Mouse (Mus musculus): Measurements from ENCODE around the gene Rnf130. TPM values are rescaled to one million over a fixed set of nuclear protein-coding genes. Genes with fewer than 3 reads are reported as not detected.

The Rnf130 gene
- polyA plus RNA-seq (2016; fragmentation: Nextera tagmentation; extraction: Ambion mirVana) = 71.9 and 75.0 TPM in 2 replicates

- H3K27me3 ChIP-seq (replicated peaks) = no peaks in the 10 kb centered on the region
- under 1% methylated on average over 119 of the region's 129 CpGs for WGBS
- peak within 1 kb of the TSS; percentile 95 for H3K9ac ChIP-seq
- H3K9me3 ChIP-seq = no peaks in the 10 kb centered on the region
- peaks cover 24% of the 10 kb centered on the region for H3K4me1 ChIP-seq
- peak within 1 kb of the TSS; percentile 85 for H3K4me3 ChIP-seq
- no peaks in the 10 kb centered on the region for H3K36me3 ChIP-seq
- peak; percentile 86 for ATAC-seq (ENCODE audit: low FRiP score, low read depth)
- peak within 1 kb of the TSS; percentile 85 for H3K27ac ChIP-seq
- peak within 1 kb of the TSS; percentile 68 for H3K4me2 ChIP-seq (replicated peaks)
These were observed at the start of gene Rnf130 for GRCm38 (mm10) chr11:50024833-50025720. Gene Rnf130, plus strand, starts transcription at chr11:50025346.

DNA sequence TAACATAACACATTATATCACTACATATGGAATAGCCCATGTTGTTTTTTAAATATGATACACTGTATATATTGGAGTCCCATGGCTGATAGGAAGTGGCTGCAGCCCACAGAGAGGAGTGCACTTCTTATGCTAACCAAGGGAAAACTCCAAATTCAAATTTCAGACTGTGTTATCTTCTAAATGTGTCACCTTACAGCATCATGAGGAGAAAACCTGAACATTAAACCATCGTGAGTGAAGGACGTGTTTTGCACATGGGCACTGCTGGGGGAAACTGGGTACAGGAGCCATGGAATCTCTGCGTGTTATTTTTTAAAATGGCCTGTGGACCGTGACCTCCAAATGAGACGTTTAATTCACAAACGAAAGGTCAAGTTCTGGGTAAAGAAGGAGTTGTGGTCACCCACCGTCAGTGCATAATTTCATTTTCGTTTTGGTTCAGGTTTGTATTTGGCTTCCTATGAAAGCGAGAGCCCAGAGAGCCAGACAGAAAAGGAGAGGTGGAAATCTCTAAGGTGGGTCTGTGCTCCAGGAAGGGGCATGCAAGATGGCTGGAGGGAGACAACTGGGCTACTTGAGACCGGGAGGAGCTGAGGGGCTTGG, 47.1 kb upstream of the Rnf130 start:
- H3K4me2 ChIP-seq (replicated peaks) = no peak overlapping the region
- no peak for ATAC-seq (ENCODE audit: low FRiP score, low read depth)
- no peak overlapping the region for H3K4me3 ChIP-seq
- H3K27me3 ChIP-seq (replicated peaks) = no peaks in the 10 kb centered on the region
- 89% methylated on average over 10 of the region's 10 CpGs for WGBS
- no peak overlapping the region for H3K9ac ChIP-seq
- no peaks in the 10 kb centered on the region for H3K36me3 ChIP-seq
- no peaks in the 10 kb centered on the region for H3K4me1 ChIP-seq
- H3K9me3 ChIP-seq = no peaks in the 10 kb centered on the region
- H3K27ac ChIP-seq = no peak overlapping the region

DNA sequence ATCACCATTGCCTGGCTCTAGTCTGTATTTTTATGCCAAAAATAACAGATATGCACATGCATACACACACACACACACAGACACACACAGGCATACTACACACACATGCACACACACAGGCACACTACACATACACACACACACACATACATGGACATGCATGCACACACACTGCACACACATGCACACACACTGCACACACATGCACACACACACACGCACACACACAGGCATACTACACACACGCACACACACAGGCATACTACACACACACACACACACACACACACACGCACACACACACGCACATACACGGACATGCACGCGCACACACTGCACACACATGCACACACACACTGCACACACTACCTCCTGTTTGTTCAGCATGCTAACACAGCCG, 46.2 kb upstream of the Rnf130 start:
- 93% methylated on average over 8 of the region's 8 CpGs for WGBS
- no peak overlapping the region for H3K9ac ChIP-seq
- no peaks in the 10 kb centered on the region for H3K4me1 ChIP-seq
- H3K4me3 ChIP-seq = no peak overlapping the region
- no peak overlapping the region for H3K4me2 ChIP-seq (replicated peaks)
- H3K9me3 ChIP-seq = no peaks in the 10 kb centered on the region
- no peak overlapping the region for H3K27ac ChIP-seq
- H3K27me3 ChIP-seq (replicated peaks) = no peaks in the 10 kb centered on the region
- no peaks in the 10 kb centered on the region for H3K36me3 ChIP-seq
- ATAC-seq (ENCODE audit: low FRiP score, low read depth) = no peak

GRCm38 (mm10) chr11:49980681-49981235, 44.4 kb upstream of the Rnf130 start:
- no peaks in the 10 kb centered on the region for H3K9me3 ChIP-seq
- 84% methylated on average over 6 of the region's 6 CpGs for WGBS
- no peaks in the 10 kb centered on the region for H3K36me3 ChIP-seq
- no peak overlapping the region for H3K4me3 ChIP-seq
- no peak overlapping the region for H3K9ac ChIP-seq
- H3K27ac ChIP-seq = no peak overlapping the region
- no peak for ATAC-seq (ENCODE audit: low FRiP score, low read depth)
- H3K4me1 ChIP-seq = no peaks in the 10 kb centered on the region
- no peak overlapping the region for H3K4me2 ChIP-seq (replicated peaks)
- H3K27me3 ChIP-seq (replicated peaks) = no peaks in the 10 kb centered on the region

DNA sequence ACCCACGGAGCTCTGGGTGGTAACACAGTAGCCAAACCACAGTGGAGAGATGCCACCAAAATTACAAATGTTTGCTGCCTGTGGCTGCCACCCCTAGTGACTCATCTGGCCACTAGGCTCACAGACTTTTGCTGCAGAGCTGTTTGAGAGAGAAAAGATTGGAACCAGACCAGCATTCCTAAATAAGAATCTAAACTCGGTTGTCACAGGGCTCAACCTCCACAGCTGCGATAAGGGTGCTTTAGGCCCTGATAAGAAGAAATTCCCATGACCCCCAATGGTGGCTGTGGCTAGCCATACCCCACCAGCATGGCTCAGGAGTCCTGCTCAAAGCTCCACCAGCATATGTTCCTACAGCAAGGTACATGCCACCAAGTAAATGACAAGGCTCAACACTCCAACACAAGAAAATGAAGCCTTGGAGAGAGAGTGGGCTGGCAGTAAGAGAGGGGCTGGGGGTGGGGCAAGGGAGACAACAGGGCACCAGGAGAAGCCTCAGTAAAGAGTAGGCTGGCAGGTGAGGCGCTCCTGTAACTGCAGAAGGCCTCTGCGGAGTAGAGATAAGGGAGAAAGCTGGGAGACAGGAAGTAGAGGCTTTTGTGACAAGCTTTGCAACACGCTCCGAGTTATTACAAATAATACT, 43.7 kb upstream of the Rnf130 start:
- H3K4me2 ChIP-seq (replicated peaks) = no peak overlapping the region
- no peak overlapping the region for H3K27ac ChIP-seq
- no peaks in the 10 kb centered on the region for H3K4me1 ChIP-seq
- no peaks in the 10 kb centered on the region for H3K9me3 ChIP-seq
- H3K27me3 ChIP-seq (replicated peaks) = no peaks in the 10 kb centered on the region
- H3K36me3 ChIP-seq = no peaks in the 10 kb centered on the region
- 86% methylated on average over 7 of the region's 7 CpGs for WGBS
- no peak overlapping the region for H3K4me3 ChIP-seq
- no peak for ATAC-seq (ENCODE audit: low FRiP score, low read depth)
- no peak overlapping the region for H3K9ac ChIP-seq

GRCm38 (mm10) chr11:49982094-49982493, 43.1 kb upstream of the Rnf130 start:
- Histone ChIP-seq H3K4me3 (no peak overlapping the region), H3K9ac (no peak overlapping the region), H3K27ac (no peak overlapping the region), H3K4me1 (no peaks in the 10 kb centered on the region), H3K4me2 (replicated peaks) (no peak overlapping the region), H3K9me3 (no peaks in the 10 kb centered on the region), H3K27me3 (replicated peaks) (no peaks in the 10 kb centered on the region), H3K36me3 (no peaks in the 10 kb centered on the region)
- WGBS = 79% methylated on average over 4 of the region's 4 CpGs
- ATAC-seq (ENCODE audit: low FRiP score, low read depth) = no peak

GRCm38 (mm10) chr11:49982881-49983280, 42.3 kb upstream of the Rnf130 start:
- ATAC-seq (ENCODE audit: low FRiP score, low read depth) = no peak
- Histone ChIP-seq H3K4me3 (no peak overlapping the region), H3K4me1 (no peaks in the 10 kb centered on the region), H3K27me3 (replicated peaks) (no peaks in the 10 kb centered on the region), H3K27ac (no peak overlapping the region), H3K36me3 (no peaks in the 10 kb centered on the region), H3K9me3 (no peaks in the 10 kb centered on the region), H3K9ac (no peak overlapping the region), H3K4me2 (replicated peaks) (no peak overlapping the region)
- 41% methylated on average over 4 of the region's 4 CpGs for WGBS

DNA sequence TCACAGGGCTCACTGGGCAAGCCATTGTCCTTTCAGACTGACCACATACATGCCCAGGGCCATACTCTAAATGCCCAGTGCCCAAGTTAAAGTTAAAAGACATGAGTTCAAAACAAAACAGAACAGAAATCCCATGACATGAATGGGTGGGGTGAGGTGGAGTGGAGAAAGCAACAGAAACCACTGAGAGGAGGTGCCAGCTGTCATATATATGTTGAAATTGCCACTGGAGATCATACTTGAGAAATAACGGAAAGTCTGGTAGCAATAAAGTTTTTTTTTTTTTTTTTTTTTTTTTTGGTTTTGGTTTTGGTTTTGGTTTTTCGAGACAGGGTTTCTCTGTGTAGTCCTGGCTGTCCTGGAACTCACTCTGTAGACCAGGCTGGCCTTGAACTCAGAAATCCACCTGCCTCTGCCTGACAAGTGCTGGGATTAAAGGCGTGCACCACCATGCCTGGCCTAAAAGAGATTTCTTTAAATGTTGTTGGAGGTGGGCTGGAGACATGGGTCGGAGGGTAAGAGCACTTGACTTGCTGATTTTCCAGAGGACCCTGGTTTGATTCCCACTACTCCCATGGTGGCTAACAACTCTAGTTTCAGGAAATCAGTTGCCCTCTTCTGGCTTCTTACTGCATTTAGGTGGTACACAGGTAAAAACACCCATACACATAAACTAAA, 41.1 kb upstream of the Rnf130 start:
- Histone ChIP-seq H3K9me3 (no peaks in the 10 kb centered on the region), H3K4me2 (replicated peaks) (no peak overlapping the region), H3K4me3 (no peak overlapping the region), H3K4me1 (no peaks in the 10 kb centered on the region), H3K27me3 (replicated peaks) (no peaks in the 10 kb centered on the region), H3K9ac (no peak overlapping the region), H3K36me3 (no peaks in the 10 kb centered on the region), H3K27ac (no peak overlapping the region)
- no peak for ATAC-seq (ENCODE audit: low FRiP score, low read depth)
- 86% methylated on average over 4 of the region's 4 CpGs for WGBS

DNA sequence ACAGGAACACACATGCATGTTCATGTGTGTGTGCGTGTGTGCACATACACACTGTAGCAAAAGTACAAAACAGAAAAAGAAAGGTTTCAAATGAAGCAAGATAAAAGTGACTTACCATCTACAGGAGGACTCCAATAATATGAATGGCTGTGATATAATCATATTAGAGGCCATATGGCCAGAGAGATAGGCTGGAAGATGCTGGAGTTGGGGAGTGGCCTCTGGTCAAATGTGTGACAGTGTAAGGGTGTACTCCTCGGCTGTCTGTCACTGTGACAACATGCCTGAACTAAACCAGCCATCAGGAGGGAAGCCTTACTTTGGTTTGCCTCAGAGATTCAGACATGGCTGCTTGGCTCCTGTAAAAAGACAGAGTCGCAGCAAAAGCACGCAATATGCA, 40.1 kb upstream of the Rnf130 start:
- Histone ChIP-seq H3K36me3 (no peaks in the 10 kb centered on the region), H3K4me1 (no peaks in the 10 kb centered on the region), H3K4me2 (replicated peaks) (no peak overlapping the region), H3K4me3 (no peak overlapping the region), H3K9ac (no peak overlapping the region), H3K27me3 (replicated peaks) (no peaks in the 10 kb centered on the region), H3K27ac (no peak overlapping the region), H3K9me3 (no peaks in the 10 kb centered on the region)
- no peak for ATAC-seq (ENCODE audit: low FRiP score, low read depth)
- 88% methylated on average over 4 of the region's 4 CpGs for WGBS

DNA sequence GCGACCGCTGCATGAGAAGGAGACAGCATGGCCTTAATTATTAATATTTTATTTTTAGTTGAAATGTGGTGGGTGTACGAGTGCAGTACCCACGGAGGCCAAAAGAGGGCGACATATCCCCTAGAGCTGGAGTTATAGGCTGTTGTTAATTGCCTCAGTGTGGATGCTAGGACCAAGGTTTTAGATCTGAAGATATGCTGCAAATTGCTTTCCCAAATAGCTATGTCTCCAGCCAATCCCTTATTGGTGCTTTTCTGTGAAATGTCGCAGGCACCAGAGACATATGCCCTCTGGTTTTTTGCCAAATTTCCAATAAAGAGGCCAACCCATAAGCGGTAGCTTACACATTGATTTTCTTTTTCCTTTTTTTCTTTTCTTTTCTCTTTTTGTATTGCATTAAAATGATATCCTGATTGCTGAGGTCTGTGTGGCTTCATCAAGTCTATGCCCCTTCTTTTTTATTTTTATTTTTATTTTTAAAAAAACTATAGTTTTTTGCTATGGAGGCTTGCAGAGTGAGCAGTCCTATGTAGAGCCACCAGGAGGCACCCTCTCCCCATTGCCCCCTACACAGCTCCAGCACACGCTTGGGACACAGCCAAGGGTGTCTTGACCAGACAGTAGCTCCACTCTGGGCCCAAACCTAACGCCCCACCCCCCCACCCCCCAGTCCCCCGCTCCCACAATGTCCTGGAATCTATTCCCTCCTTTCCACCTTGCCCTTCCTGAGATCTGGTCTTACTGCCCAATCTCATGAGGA, 38.7 kb upstream of the Rnf130 start:
- no peak overlapping the region for H3K9ac ChIP-seq
- no peaks in the 10 kb centered on the region for H3K36me3 ChIP-seq
- no peak overlapping the region for H3K4me3 ChIP-seq
- ATAC-seq (ENCODE audit: low FRiP score, low read depth) = peak; percentile 81; the same call in 1 of the 2 replicates
- no peaks in the 10 kb centered on the region for H3K9me3 ChIP-seq
- WGBS = 24% methylated on average over 10 of the region's 10 CpGs
- no peaks in the 10 kb centered on the region for H3K27me3 ChIP-seq (replicated peaks)
- no peak overlapping the region for H3K27ac ChIP-seq
- no peak overlapping the region for H3K4me2 ChIP-seq (replicated peaks)
- no peaks in the 10 kb centered on the region for H3K4me1 ChIP-seq

DNA sequence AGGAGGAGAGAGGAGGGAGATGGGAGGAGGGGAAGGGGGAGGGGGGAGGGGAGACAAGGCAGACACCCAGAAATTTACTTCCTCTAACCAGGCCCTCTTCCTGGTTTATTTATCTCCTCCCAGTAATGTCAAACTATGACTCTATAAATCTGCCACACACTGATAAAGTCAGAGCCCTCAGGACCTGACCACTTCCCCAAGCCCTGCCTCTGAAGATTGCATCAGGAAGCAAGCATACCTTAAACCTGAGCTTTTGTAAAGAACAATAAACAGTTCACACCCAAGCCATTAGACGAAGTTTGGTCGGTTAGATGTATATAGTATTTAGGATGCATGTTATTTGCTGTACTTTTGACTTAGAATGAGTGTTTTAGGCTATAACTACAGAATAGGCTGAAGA, 30.6 kb upstream of the Rnf130 start:
- Histone ChIP-seq H3K9ac (no peak overlapping the region), H3K4me3 (no peak overlapping the region), H3K27me3 (replicated peaks) (no peaks in the 10 kb centered on the region), H3K36me3 (no peaks in the 10 kb centered on the region), H3K9me3 (no peaks in the 10 kb centered on the region), H3K27ac (no peak overlapping the region), H3K4me1 (no peaks in the 10 kb centered on the region), H3K4me2 (replicated peaks) (no peak overlapping the region)
- WGBS = 80% methylated on average over 2 of the region's 2 CpGs
- no peak for ATAC-seq (ENCODE audit: low FRiP score, low read depth)

Measured in neural tube, embryonic 12.5 days (tissue).